Mouse (Mus musculus): Measurements from ENCODE around the gene Mid1. TPM values are rescaled to one million over a fixed set of nuclear protein-coding genes. Genes with fewer than 3 reads are reported as not detected.
A peak's percentile ranks its signal among the peaks of the same experiment; 100 is the strongest.

Mid1 gene
- polyA plus RNA-seq (2015; fragmentation: Nextera tagmentation; extraction: Ambion mirVana): 1.0 and 1.2 TPM in 2 replicates

DNA sequence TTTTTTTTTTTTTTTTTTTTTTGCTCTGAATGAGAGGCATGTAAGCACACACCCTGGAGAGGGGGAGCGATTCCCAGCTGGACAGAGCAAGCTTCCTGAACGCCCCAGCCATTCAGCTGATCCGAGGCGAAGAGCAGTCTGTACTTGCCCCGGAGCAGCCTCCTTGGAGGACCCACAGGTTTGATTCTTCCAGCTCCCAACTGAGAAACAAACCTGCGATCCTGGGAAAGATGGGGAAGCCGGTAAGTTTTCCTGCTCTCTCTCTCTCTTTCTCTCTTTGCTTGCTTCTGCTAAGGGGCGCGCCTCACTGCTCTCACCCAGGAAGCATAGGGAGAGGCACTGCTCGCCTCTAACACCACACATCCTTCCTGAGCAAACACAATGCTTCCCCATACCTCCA, at the start of gene Mid1:
Gene Mid1 (plus strand): TSS at position 69 of the 400 bp plus-strand sequence.
- Histone ChIP-seq H3K9ac (no peak within 1 kb of the TSS), H3K36me3 (replicated peaks) (no peaks in the 10 kb centered on the region), H3K9me3 (replicated peaks) (no peaks in the 10 kb centered on the region), H3K27ac (replicated peaks) (no peak within 1 kb of the TSS), H3K27me3 (no peaks in the 10 kb centered on the region; the same call in 1 of the 2 replicates), H3K4me2 (peak within 1 kb of the TSS; percentile 7; the same call in 1 of the 2 replicates), H3K4me1 (replicated peaks) (no peaks in the 10 kb centered on the region), H3K4me3 (replicated peaks) (peak within 1 kb of the TSS; percentile 15; the same call in 1 of the 2 replicates)
- 11% methylated on average over 10 of the region's 10 CpGs for WGBS (ENCODE audit: insufficient replicate concordance)
- no peak for ATAC-seq (ENCODE audit: insufficient read depth)

- Histone ChIP-seq H3K4me2 (no peak overlapping the region), H3K9ac (no peak overlapping the region), H3K27me3 (no peaks in the 10 kb centered on the region), H3K27ac (replicated peaks) (no peak overlapping the region), H3K4me3 (replicated peaks) (no peak overlapping the region), H3K36me3 (replicated peaks) (no peaks in the 10 kb centered on the region), H3K4me1 (replicated peaks) (no peaks in the 10 kb centered on the region), H3K9me3 (replicated peaks) (no peaks in the 10 kb centered on the region)
- no peak for ATAC-seq (ENCODE audit: insufficient read depth)
Measured at GRCm38 (mm10) chrX:169673056-169673455, 11.9 kb upstream of the Mid1 start.

GRCm38 (mm10) chrX:169676313-169676712, 8.7 kb upstream of the Mid1 start:
- H3K36me3 ChIP-seq (replicated peaks): no peaks in the 10 kb centered on the region

DNA sequence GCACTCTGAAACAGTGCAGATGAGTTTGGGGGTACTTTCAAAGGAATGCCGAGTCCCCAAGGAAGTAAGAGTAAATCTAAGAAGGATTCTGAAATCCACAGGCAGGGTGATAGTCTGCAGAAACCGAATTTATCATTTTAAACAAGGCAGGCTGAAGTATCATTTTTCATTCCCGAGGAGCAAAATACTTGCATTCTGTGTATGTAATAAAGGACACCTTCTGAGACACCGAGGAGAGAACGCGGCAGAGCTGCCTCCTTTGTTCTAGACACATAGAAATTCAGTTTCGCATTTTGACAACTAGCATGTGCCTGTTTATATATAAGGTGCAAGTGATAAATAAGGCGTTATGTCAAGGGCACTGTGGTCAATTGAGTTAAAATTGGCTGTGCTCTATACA, 732 bp downstream of the Mid1 start:
- no peak overlapping the region for H3K9ac ChIP-seq
- no peaks in the 10 kb centered on the region; the same call in 1 of the 2 replicates for H3K27me3 ChIP-seq
- 41% methylated on average over 8 of the region's 8 CpGs for WGBS (ENCODE audit: insufficient replicate concordance)
- H3K4me1 ChIP-seq (replicated peaks): no peaks in the 10 kb centered on the region
- H3K27ac ChIP-seq (replicated peaks): no peak overlapping the region
- H3K4me2 ChIP-seq: peak overlapping the region; percentile 7; the same call in 1 of the 2 replicates
- H3K4me3 ChIP-seq (replicated peaks): no peak overlapping the region
- H3K36me3 ChIP-seq (replicated peaks): no peaks in the 10 kb centered on the region
- ATAC-seq (ENCODE audit: insufficient read depth): no peak
- H3K9me3 ChIP-seq (replicated peaks): no peaks in the 10 kb centered on the region

More at GRCm38 (mm10) chrX:169676313-169676712, 8.7 kb upstream of the Mid1 start:
- no peak overlapping the region for H3K9ac ChIP-seq
- no peak overlapping the region for H3K4me2 ChIP-seq
- no peaks in the 10 kb centered on the region for H3K9me3 ChIP-seq (replicated peaks)
- H3K4me1 ChIP-seq (replicated peaks): no peaks in the 10 kb centered on the region
- no peak for ATAC-seq (ENCODE audit: insufficient read depth)
- no peaks in the 10 kb centered on the region for H3K27me3 ChIP-seq
- H3K27ac ChIP-seq (replicated peaks): no peak overlapping the region
- WGBS (ENCODE audit: insufficient replicate concordance): 23% methylated on average over 4 of the region's 4 CpGs
- H3K4me3 ChIP-seq (replicated peaks): no peak overlapping the region

DNA sequence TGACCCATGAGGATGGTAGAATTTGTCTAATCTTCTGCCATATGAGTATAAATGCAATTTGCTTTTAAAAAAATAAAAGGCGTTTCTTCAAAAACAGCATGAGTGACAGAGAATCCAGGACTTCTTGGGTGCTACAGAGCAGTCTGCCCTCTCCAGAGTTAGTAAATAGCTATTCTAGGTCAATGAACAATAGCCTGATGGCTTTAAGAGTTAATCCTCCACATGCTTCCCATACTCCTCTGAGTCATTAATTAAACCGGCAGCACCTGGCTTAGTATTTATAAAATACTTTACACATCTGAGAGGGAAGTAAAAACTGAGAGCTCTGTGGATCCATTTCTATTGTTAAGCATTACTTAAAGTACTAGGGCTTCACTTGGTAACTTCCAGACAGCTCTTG, 6.2 kb downstream of the Mid1 start:
- H3K27ac ChIP-seq (replicated peaks): no peak overlapping the region
- no peaks in the 10 kb centered on the region for H3K9me3 ChIP-seq (replicated peaks)
- no peak overlapping the region for H3K4me2 ChIP-seq
- no peaks in the 10 kb centered on the region; the same call in 1 of the 2 replicates for H3K27me3 ChIP-seq
- H3K9ac ChIP-seq: no peak overlapping the region
- no peaks in the 10 kb centered on the region for H3K4me1 ChIP-seq (replicated peaks)
- no peaks in the 10 kb centered on the region for H3K36me3 ChIP-seq (replicated peaks)
- WGBS (ENCODE audit: insufficient replicate concordance): 56% methylated on average over 2 of the region's 2 CpGs
- no peak for ATAC-seq (ENCODE audit: insufficient read depth)
- no peak overlapping the region for H3K4me3 ChIP-seq (replicated peaks)

- no peak overlapping the region for H3K27ac ChIP-seq (replicated peaks)
- no peak overlapping the region for H3K9ac ChIP-seq
- WGBS (ENCODE audit: insufficient replicate concordance): 62% methylated on average over 2 of the region's 2 CpGs
- H3K4me2 ChIP-seq: no peak overlapping the region
- H3K27me3 ChIP-seq: no peaks in the 10 kb centered on the region; the same call in 1 of the 2 replicates
- no peaks in the 10 kb centered on the region for H3K9me3 ChIP-seq (replicated peaks)
- H3K4me1 ChIP-seq (replicated peaks): no peaks in the 10 kb centered on the region
- no peak overlapping the region for H3K4me3 ChIP-seq (replicated peaks)
- peak; percentile 28; the same call in 1 of the 2 replicates for ATAC-seq (ENCODE audit: insufficient read depth)
- no peaks in the 10 kb centered on the region for H3K36me3 ChIP-seq (replicated peaks)
Measured at GRCm38 (mm10) chrX:169691675-169692074, 6.7 kb downstream of the Mid1 start.

- WGBS (ENCODE audit: insufficient replicate concordance): 50% methylated on average over 6 of the region's 6 CpGs
- Histone ChIP-seq H3K9me3 (replicated peaks) (no peaks in the 10 kb centered on the region), H3K4me3 (replicated peaks) (no peak overlapping the region), H3K27me3 (no peaks in the 10 kb centered on the region; the same call in 1 of the 2 replicates), H3K27ac (replicated peaks) (no peak overlapping the region), H3K9ac (no peak overlapping the region), H3K4me2 (no peak overlapping the region), H3K4me1 (replicated peaks) (no peaks in the 10 kb centered on the region), H3K36me3 (replicated peaks) (no peaks in the 10 kb centered on the region)
- ATAC-seq (ENCODE audit: insufficient read depth): peak; percentile 81
Measured at GRCm38 (mm10) chrX:169692225-169692909, 7.4 kb downstream of the Mid1 start.

DNA sequence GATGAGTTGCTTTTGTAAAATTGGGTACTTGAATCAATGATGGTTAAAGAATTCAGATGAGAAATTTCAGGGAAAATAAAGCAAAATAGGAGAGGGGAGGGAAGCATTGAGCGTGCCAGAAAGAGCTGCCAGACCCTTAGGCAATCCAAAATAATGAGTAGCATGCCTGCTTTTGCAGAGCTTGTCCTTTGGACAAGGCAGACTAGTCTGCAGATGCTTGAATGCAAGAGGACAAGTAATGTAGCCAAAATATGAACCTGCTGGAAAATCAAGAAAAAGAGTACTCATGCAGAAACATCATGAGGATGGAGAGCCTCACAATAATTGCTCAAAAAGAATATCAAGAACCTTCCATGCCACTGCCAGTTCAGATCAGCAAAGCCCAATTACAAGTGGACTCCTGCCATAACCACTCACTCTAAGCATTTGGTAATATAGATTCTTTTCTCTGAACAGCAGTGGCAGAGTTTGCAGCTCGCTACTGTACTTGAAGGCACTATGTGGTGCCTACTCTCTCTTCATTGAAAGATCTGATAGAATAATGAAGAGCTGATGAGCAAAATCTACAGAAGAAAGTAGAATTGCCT, 19.1 kb downstream of the Mid1 start:
- H3K4me1 ChIP-seq (replicated peaks): no peaks in the 10 kb centered on the region
- H3K4me2 ChIP-seq: no peak overlapping the region
- 68% methylated on average over 2 of the region's 2 CpGs for WGBS (ENCODE audit: insufficient replicate concordance)

GRCm38 (mm10) chrX:169723511-169723910, 38.5 kb downstream of the Mid1 start:
- 63% methylated on average over 1 of the region's 1 CpGs for WGBS (ENCODE audit: insufficient replicate concordance)
- H3K4me3 ChIP-seq (replicated peaks): no peak overlapping the region
- H3K36me3 ChIP-seq (replicated peaks): no peaks in the 10 kb centered on the region
- ATAC-seq (ENCODE audit: insufficient read depth): no peak
- H3K27me3 ChIP-seq: no peaks in the 10 kb centered on the region
- H3K4me1 ChIP-seq (replicated peaks): no peaks in the 10 kb centered on the region
- no peaks in the 10 kb centered on the region for H3K9me3 ChIP-seq (replicated peaks)
- H3K4me2 ChIP-seq: no peak overlapping the region
- no peak overlapping the region for H3K9ac ChIP-seq
- no peak overlapping the region for H3K27ac ChIP-seq (replicated peaks)

More for the DNA sequence above, 19.1 kb downstream of the Mid1 start:
- H3K4me3 ChIP-seq (replicated peaks): no peak overlapping the region
- no peak for ATAC-seq (ENCODE audit: insufficient read depth)
- no peaks in the 10 kb centered on the region for H3K36me3 ChIP-seq (replicated peaks)
- no peaks in the 10 kb centered on the region for H3K27me3 ChIP-seq
- no peak overlapping the region for H3K27ac ChIP-seq (replicated peaks)
- no peak overlapping the region for H3K9ac ChIP-seq
- H3K9me3 ChIP-seq (replicated peaks): no peaks in the 10 kb centered on the region

GRCm38 (mm10) chrX:169735387-169735969, 50.5 kb downstream of the Mid1 start:
- H3K4me3 ChIP-seq (replicated peaks): no peak overlapping the region
- 46% methylated on average over 3 of the region's 3 CpGs for WGBS (ENCODE audit: insufficient replicate concordance)
- ATAC-seq (ENCODE audit: insufficient read depth): no peak
- H3K4me1 ChIP-seq (replicated peaks): no peaks in the 10 kb centered on the region
- H3K27me3 ChIP-seq: no peaks in the 10 kb centered on the region
- H3K9me3 ChIP-seq (replicated peaks): no peaks in the 10 kb centered on the region
- no peak overlapping the region for H3K4me2 ChIP-seq
- H3K36me3 ChIP-seq (replicated peaks): no peaks in the 10 kb centered on the region
- H3K27ac ChIP-seq (replicated peaks): no peak overlapping the region
- no peak overlapping the region for H3K9ac ChIP-seq

- Histone ChIP-seq H3K9ac (no peak overlapping the region), H3K4me2 (no peak overlapping the region), H3K27me3 (no peaks in the 10 kb centered on the region), H3K36me3 (replicated peaks) (no peaks in the 10 kb centered on the region), H3K4me3 (replicated peaks) (no peak overlapping the region), H3K4me1 (replicated peaks) (no peaks in the 10 kb centered on the region), H3K9me3 (replicated peaks) (no peaks in the 10 kb centered on the region), H3K27ac (replicated peaks) (no peak overlapping the region)
- WGBS (ENCODE audit: insufficient replicate concordance): 62% methylated on average over 3 of the region's 3 CpGs
- ATAC-seq (ENCODE audit: insufficient read depth): no peak
Measured at GRCm38 (mm10) chrX:169758001-169758400, 73.0 kb downstream of the Mid1 start.

Data from liver, embryonic 15.5 days (tissue).